Mouse (Mus musculus) liver, embryonic 14.5 days (tissue): ENCODE data around the gene Slc12a1. TPM values are rescaled to one million over a fixed set of nuclear protein-coding genes. Genes with fewer than 3 reads are reported as not detected.
"Not testable (repeated sequence)": the region's sequence is repeated elsewhere in the genome, so short reads cannot be mapped to it uniquely, and the experiment has no call there.

Experiments
- ATAC-seq: fragments of 200-750 bp; cut with Nextera tagmentation; 2 replicates; pipeline ENCODE4 v1.8.0; 2017; ENCODE audit warnings: moderate number of reproducible peaks, mild to moderate bottlenecking, moderate library complexity; ENCODE audit not compliant: insufficient read depth
- DNase-seq, 3 experiments: peaks; one replicate each; pipeline ENCODE4 v3.0.0-alpha.2; 2012 to 2013; ENCODE audit warnings: low read depth in 3 of 3, low spot score in 3 of 3
- H3K27ac ChIP-seq: fragments of 300-500 bp; sonication (generic); 2 replicates; pipeline ENCODE4 v1.5.1; 2014; ENCODE audit warnings: moderate library complexity, mild to moderate bottlenecking, control low read depth, inconsistent platforms
- H3K27me3 ChIP-seq: fragments of 300-500 bp; sonication (generic); 2 replicates; pipeline ENCODE4 v1.6.1; 2014; ENCODE audit warnings: mild to moderate bottlenecking, low read length, moderate library complexity; ENCODE audit not compliant: control insufficient read depth, insufficient read depth
- H3K36me3 ChIP-seq: fragments of 300-500 bp; sonication (generic); replicated peaks from 2 replicates; pipeline ENCODE4 v1.6.1; 2014; ENCODE audit warnings: low read depth; ENCODE audit not compliant: control insufficient read depth, insufficient read depth
- H3K4me1 ChIP-seq, 2 experiments: fragments of 200-500 bp in 1 of 2; fragments of 300-500 bp in 1 of 2; sonication (generic) in 1 of 2; replicated peaks; 2 replicates each; pipeline ENCODE4 v1.6.1; 2012 to 2014; ENCODE audit warnings: antibody characterized with exemption in 1 of 2, inconsistent platforms in 1 of 2, low read length in 1 of 2; ENCODE audit not compliant: control insufficient read depth in 2 of 2, insufficient read depth in 2 of 2
- H3K4me2 ChIP-seq: fragments of 300-500 bp; sonication (generic); 2 replicates; pipeline ENCODE4 v1.6.1; 2014; ENCODE audit warnings: low read depth, mild to moderate bottlenecking, control low read depth, moderate library complexity
- H3K4me3 ChIP-seq, 2 experiments: fragments of 200-500 bp in 1 of 2; fragments of 300-500 bp in 1 of 2; sonication (generic) in 1 of 2; 2 replicates each; pipeline ENCODE4 v1.5.1; 2012 to 2014; ENCODE audit warnings: low read depth in 2 of 2, low read length in 2 of 2, mild to moderate bottlenecking in 2 of 2, control low read depth in 1 of 2, inconsistent platforms in 1 of 2, moderate library complexity in 1 of 2; ENCODE audit not compliant: insufficient read depth in 1 of 2
- H3K9ac ChIP-seq: fragments of 300-500 bp; sonication (generic); replicated peaks from 2 replicates; pipeline ENCODE4 v1.6.1; 2014; ENCODE audit warnings: mild to moderate bottlenecking, control low read depth, moderate library complexity
- H3K9me3 ChIP-seq: fragments of 300-500 bp; sonication (generic); 2 replicates; pipeline ENCODE4 v1.6.1; 2016; ENCODE audit warnings: low read length, mixed read lengths; ENCODE audit not compliant: control insufficient read depth
- CTCF ChIP-seq: IDR thresholded peaks from 2 replicates; pipeline ENCODE4 v1.5.1; 2016; ENCODE audit warnings: antibody characterized with exemption, low read depth, control low read depth
- EP300 ChIP-seq: IDR thresholded peaks from 2 replicates; pipeline ENCODE4 v1.6.1; 2016; ENCODE audit warnings: antibody characterized with exemption, low read depth
- WGBS: fragments of 180-500 bp; shearing (Covaris S2); extraction: QIAGEN DNeasy Blood & Tissue Kit; methylation state at CpG from one replicate; pipeline ENCODE4 v1.1.7; 2014; ENCODE audit not compliant: insufficient replicate concordance; 5-methylcytosine and 5-hydroxymethylcytosine counted together
- polyA plus RNA-seq, 2 experiments: library from polyadenylated mRNA; depleted of rRNA in 1 of 2; stranded (reverse) in 1 of 2; unstranded in 1 of 2; fragments of >200 nt; fragmentation: Nextera tagmentation in 1 of 2; extraction: Ambion mirVana in 1 of 2; gene quantifications; 2 replicates each; pipeline versions ENCODE4 v1.2.1 to v1.2.3; 2012 to 2014

Slc12a1 gene
- not detected in 2 replicates for polyA plus RNA-seq (2012; rRNA removed)
- not detected in 2 replicates for polyA plus RNA-seq (2014; fragmentation: Nextera tagmentation; extraction: Ambion mirVana)

- DNase-seq (no peak), ATAC-seq (no peak)
- WGBS: 69% methylated on average over 6 of the region's 6 CpGs
- Histone ChIP-seq H3K4me1 (no peaks in the 10 kb centered on the region), H3K36me3 (no peaks in the 10 kb centered on the region), H3K27ac (no peak within 1 kb of the TSS), H3K9me3 (no peaks in the 10 kb centered on the region), H3K9ac (no peak within 1 kb of the TSS), H3K27me3 (no peaks in the 10 kb centered on the region), H3K4me2 (no peak within 1 kb of the TSS), H3K4me3 (no peak within 1 kb of the TSS)
- TF ChIP-seq EP300: no peak
- TF ChIP-seq CTCF: no peak
Measured at GRCm38 (mm10) chr2:125152388-125152787, at the start of gene Slc12a1. Gene Slc12a1, plus strand, starts transcription at chr2:125152505.

- not testable (repeated sequence) for H3K9me3 ChIP-seq, H3K4me1 ChIP-seq, H3K27ac ChIP-seq, H3K27me3 ChIP-seq, H3K9ac ChIP-seq, H3K4me2 ChIP-seq, H3K4me3 ChIP-seq, ATAC-seq, DNase-seq
- H3K36me3 ChIP-seq: peaks cover 34% of the 10 kb centered on the region
- 94% methylated on average over 13 of the region's 13 CpGs for WGBS
Measured at GRCm38 (mm10) chr2:125104491-125104890, 47.8 kb upstream of the Slc12a1 start.

GRCm38 (mm10) chr2:125106536-125106935, 45.8 kb upstream of the Slc12a1 start:
- H3K4me3 ChIP-seq, H3K9ac ChIP-seq, ATAC-seq, DNase-seq, H3K27me3 ChIP-seq, H3K27ac ChIP-seq, H3K4me1 ChIP-seq, H3K9me3 ChIP-seq, H3K4me2 ChIP-seq: not testable (repeated sequence)
- 89% methylated on average over 4 of the region's 4 CpGs for WGBS
- peaks cover 32% of the 10 kb centered on the region for H3K36me3 ChIP-seq

DNA sequence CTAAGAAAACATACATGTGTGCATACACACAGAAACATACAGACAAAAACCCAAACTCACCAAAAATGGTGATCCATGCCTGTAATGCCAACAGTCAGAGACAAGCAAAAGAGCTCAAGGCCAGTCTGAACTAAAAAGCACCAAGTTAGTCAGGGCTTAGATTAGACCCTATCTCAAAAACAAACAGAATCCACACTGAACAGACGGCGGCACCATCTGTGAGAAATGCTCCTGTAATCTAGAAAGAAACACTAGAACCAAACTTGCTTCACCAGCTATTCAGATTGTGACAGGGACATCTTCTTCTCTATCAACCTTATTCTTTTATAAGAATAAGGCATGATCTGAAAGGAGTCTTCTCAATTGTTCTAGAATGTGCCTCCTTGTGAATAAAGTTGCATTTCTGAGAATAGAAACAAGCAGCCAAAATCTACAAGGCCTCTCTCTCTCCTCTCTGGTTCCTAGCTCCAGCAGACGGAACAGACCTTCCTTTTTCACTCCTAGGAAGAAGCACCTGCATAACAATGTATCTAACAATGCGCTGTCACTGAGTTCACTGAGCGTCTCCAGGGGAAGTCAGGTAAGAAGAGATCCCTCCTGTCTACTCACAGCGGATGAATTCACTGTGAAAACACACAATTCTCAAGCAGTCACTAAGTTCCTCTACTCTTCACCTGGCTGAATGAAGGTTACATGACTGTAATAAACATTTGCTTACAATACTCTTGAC, 32.8 kb upstream of the Slc12a1 start:
- H3K4me2 ChIP-seq: no peak overlapping the region
- H3K4me1 ChIP-seq: peaks cover 14 to 21% of the 10 kb centered on the region in 2 experiments
- no peak for DNase-seq
- no peak overlapping the region for H3K4me3 ChIP-seq
- H3K9me3 ChIP-seq: no peaks in the 10 kb centered on the region
- TF ChIP-seq EP300 (no peak), CTCF (no peak)
- no peak overlapping the region for H3K9ac ChIP-seq
- 64% methylated on average over 6 of the region's 6 CpGs for WGBS
- no peaks in the 10 kb centered on the region for H3K27me3 ChIP-seq
- ATAC-seq: no peak
- peaks cover 20% of the 10 kb centered on the region for H3K36me3 ChIP-seq
- no peak overlapping the region for H3K27ac ChIP-seq

GRCm38 (mm10) chr2:125122288-125122623, 30.0 kb upstream of the Slc12a1 start:
- peak overlapping the region; percentile 78 for H3K4me2 ChIP-seq
- 11% methylated on average over 4 of the region's 4 CpGs for WGBS
- peak overlapping the region; percentile 96 for H3K9ac ChIP-seq
- H3K4me3 ChIP-seq: peak overlapping the region; percentile 86 to 88
- H3K27me3 ChIP-seq: no peaks in the 10 kb centered on the region
- TF ChIP-seq EP300: no peak
- no peak for TF ChIP-seq CTCF
- peaks cover 14 to 21% of the 10 kb centered on the region in 2 experiments for H3K4me1 ChIP-seq
- no peaks in the 10 kb centered on the region for H3K36me3 ChIP-seq
- no peaks in the 10 kb centered on the region for H3K9me3 ChIP-seq
- H3K27ac ChIP-seq: no peak overlapping the region
- DNase-seq: peak in 1 of 3 experiments; percentile 11
- no peak for ATAC-seq
